Mouse (Mus musculus): ENCODE measurements around the gene Rangrf. TPM values are rescaled to one million over a fixed set of nuclear protein-coding genes. Genes with fewer than 3 reads are reported as not detected.
A peak's percentile ranks its signal among the peaks of the same experiment; 100 is the strongest.
"Not testable (repeated sequence)": the region's sequence is repeated elsewhere in the genome, so short reads cannot be mapped to it uniquely, and the experiment has no call there.

Gene Rangrf
- polyA plus RNA-seq, 1 experiment from 2014 or later = 32.3 TPM

GRCm38 (mm10) chr11:69008182-69009121 lies 33.5 kb upstream of the Rangrf start, which contains the start of gene Pfas:
TSS of gene Pfas (minus strand) at chr11:69008460.
- WGBS = 10% methylated on average over 38 of the region's 38 CpGs
- Histone ChIP-seq H3K4me1 (replicated peaks; ENCODE audit: control insufficient read depth, insufficient read depth, low read length) (peaks cover 16% of the 10 kb centered on the region), H3K36me3 (replicated peaks; ENCODE audit: control insufficient read depth, insufficient read depth) (0 out of 2 replicates have a peak, but pooled peaks cover under 1% of the 10 kb centered on the region), H3K9ac (peak within 1 kb of the TSS; percentile 72), H3K4me3 (replicated peaks; ENCODE audit: low read length) (peak within 1 kb of the TSS; percentile 62), H3K9me3 (ENCODE audit: control insufficient read depth, low read length) (no peaks in the 10 kb centered on the region), H3K27me3 (ENCODE audit: control insufficient read depth, insufficient read depth, low read length) (no peaks in the 10 kb centered on the region), H3K4me2 (replicated peaks) (peak within 1 kb of the TSS; percentile 74), H3K27ac (peak within 1 kb of the TSS; percentile 52; the same call in 1 of the 2 replicates)
- ATAC-seq (ENCODE audit: low FRiP score) (peak; percentile 85), DNase-seq (ENCODE audit: low spot score) (peak; percentile 98)

GRCm38 (mm10) chr11:69006575-69006974 lies 31.6 kb upstream of the Rangrf start:
- not testable (repeated sequence) for DNase-seq (ENCODE audit: low spot score); H3K9ac ChIP-seq; H3K27ac ChIP-seq; H3K4me3 ChIP-seq (replicated peaks; ENCODE audit: low read length); H3K4me2 ChIP-seq (replicated peaks); ATAC-seq (ENCODE audit: low FRiP score); H3K9me3 ChIP-seq (ENCODE audit: control insufficient read depth, low read length); H3K27me3 ChIP-seq (ENCODE audit: control insufficient read depth, insufficient read depth, low read length)
- peaks cover 14% of the 10 kb centered on the region for H3K4me1 ChIP-seq (replicated peaks; ENCODE audit: control insufficient read depth, insufficient read depth, low read length)
- peaks cover 17% of the 10 kb centered on the region for H3K36me3 ChIP-seq (replicated peaks; ENCODE audit: control insufficient read depth, insufficient read depth)

- H3K9me3 ChIP-seq (ENCODE audit: control insufficient read depth, low read length) = no peaks in the 10 kb centered on the region
- H3K36me3 ChIP-seq (replicated peaks; ENCODE audit: control insufficient read depth, insufficient read depth) = peaks cover 30% of the 10 kb centered on the region
- no peak overlapping the region for H3K27ac ChIP-seq
- no peaks in the 10 kb centered on the region for H3K27me3 ChIP-seq (ENCODE audit: control insufficient read depth, insufficient read depth, low read length)
- no peak overlapping the region for H3K4me3 ChIP-seq (replicated peaks; ENCODE audit: low read length)
- no peak for DNase-seq (ENCODE audit: low spot score)
- peaks cover 10% of the 10 kb centered on the region for H3K4me1 ChIP-seq (replicated peaks; ENCODE audit: control insufficient read depth, insufficient read depth, low read length)
- no peak for ATAC-seq (ENCODE audit: low FRiP score)
- H3K9ac ChIP-seq = no peak overlapping the region
- WGBS = 91% methylated on average over 7 of the region's 7 CpGs
- H3K4me2 ChIP-seq (replicated peaks) = no peak overlapping the region
These were observed 30.2 kb upstream of the Rangrf start for GRCm38 (mm10) chr11:69005193-69005592.

GRCm38 (mm10) chr11:69003592-69003991 lies 28.6 kb upstream of the Rangrf start:
- no peak for DNase-seq (ENCODE audit: low spot score)
- H3K36me3 ChIP-seq (replicated peaks; ENCODE audit: control insufficient read depth, insufficient read depth) = peaks cover 46% of the 10 kb centered on the region
- ATAC-seq (ENCODE audit: low FRiP score) = no peak
- H3K4me3 ChIP-seq (replicated peaks; ENCODE audit: low read length) = no peak overlapping the region
- H3K4me1 ChIP-seq (replicated peaks; ENCODE audit: control insufficient read depth, insufficient read depth, low read length) = peaks cover 10% of the 10 kb centered on the region
- H3K27ac ChIP-seq = no peak overlapping the region
- no peaks in the 10 kb centered on the region for H3K9me3 ChIP-seq (ENCODE audit: control insufficient read depth, low read length)
- H3K4me2 ChIP-seq (replicated peaks) = no peak overlapping the region
- no peaks in the 10 kb centered on the region for H3K27me3 ChIP-seq (ENCODE audit: control insufficient read depth, insufficient read depth, low read length)
- WGBS = 56% methylated on average over 4 of the region's 4 CpGs
- no peak overlapping the region for H3K9ac ChIP-seq

GRCm38 (mm10) chr11:69002782-69003181 lies 27.8 kb upstream of the Rangrf start:
- not testable (repeated sequence) for DNase-seq (ENCODE audit: low spot score); H3K4me2 ChIP-seq (replicated peaks); H3K9me3 ChIP-seq (ENCODE audit: control insufficient read depth, low read length); H3K27me3 ChIP-seq (ENCODE audit: control insufficient read depth, insufficient read depth, low read length); H3K4me3 ChIP-seq (replicated peaks; ENCODE audit: low read length); ATAC-seq (ENCODE audit: low FRiP score); H3K27ac ChIP-seq; H3K4me1 ChIP-seq (replicated peaks; ENCODE audit: control insufficient read depth, insufficient read depth, low read length); H3K9ac ChIP-seq
- H3K36me3 ChIP-seq (replicated peaks; ENCODE audit: control insufficient read depth, insufficient read depth) = peaks cover 55% of the 10 kb centered on the region
- 95% methylated on average over 4 of the region's 4 CpGs for WGBS

GRCm38 (mm10) chr11:68997080-68997479 lies 22.1 kb upstream of the Rangrf start:
- Histone ChIP-seq H3K4me1 (replicated peaks; ENCODE audit: control insufficient read depth, insufficient read depth, low read length) (no peaks in the 10 kb centered on the region), H3K9me3 (ENCODE audit: control insufficient read depth, low read length) (no peaks in the 10 kb centered on the region), H3K4me3 (replicated peaks; ENCODE audit: low read length) (no peak overlapping the region), H3K36me3 (replicated peaks; ENCODE audit: control insufficient read depth, insufficient read depth) (peaks cover 93% of the 10 kb centered on the region), H3K4me2 (replicated peaks) (no peak overlapping the region), H3K27ac (no peak overlapping the region), H3K27me3 (ENCODE audit: control insufficient read depth, insufficient read depth, low read length) (no peaks in the 10 kb centered on the region), H3K9ac (no peak overlapping the region)
- 96% methylated on average over 4 of the region's 4 CpGs for WGBS
- DNase-seq (ENCODE audit: low spot score) (no peak), ATAC-seq (ENCODE audit: low FRiP score) (no peak)

- H3K4me3 ChIP-seq (replicated peaks; ENCODE audit: low read length) = no peak overlapping the region
These were observed 19.4 kb upstream of the Rangrf start for GRCm38 (mm10) chr11:68994377-68994776.

GRCm38 (mm10) chr11:68993122-68993521 lies 18.1 kb upstream of the Rangrf start:
- H3K9ac ChIP-seq = no peak overlapping the region
- no peak overlapping the region for H3K4me2 ChIP-seq (replicated peaks)
- no peaks in the 10 kb centered on the region for H3K9me3 ChIP-seq (ENCODE audit: control insufficient read depth, low read length)
- ATAC-seq (ENCODE audit: low FRiP score) (no peak), DNase-seq (ENCODE audit: low spot score) (no peak)
- H3K27ac ChIP-seq = no peak overlapping the region
- peaks cover 93% of the 10 kb centered on the region for H3K36me3 ChIP-seq (replicated peaks; ENCODE audit: control insufficient read depth, insufficient read depth)
- H3K4me1 ChIP-seq (replicated peaks; ENCODE audit: control insufficient read depth, insufficient read depth, low read length) = no peaks in the 10 kb centered on the region
- H3K4me3 ChIP-seq (replicated peaks; ENCODE audit: low read length) = no peak overlapping the region
- H3K27me3 ChIP-seq (ENCODE audit: control insufficient read depth, insufficient read depth, low read length) = no peaks in the 10 kb centered on the region
- WGBS = 94% methylated on average over 7 of the region's 7 CpGs

More at GRCm38 (mm10) chr11:68994377-68994776, 19.4 kb upstream of the Rangrf start:
- DNase-seq (ENCODE audit: low spot score) (no peak), ATAC-seq (ENCODE audit: low FRiP score) (no peak)
- Histone ChIP-seq H3K4me1 (replicated peaks; ENCODE audit: control insufficient read depth, insufficient read depth, low read length) (no peaks in the 10 kb centered on the region), H3K9ac (no peak overlapping the region), H3K27me3 (ENCODE audit: control insufficient read depth, insufficient read depth, low read length) (no peaks in the 10 kb centered on the region), H3K27ac (no peak overlapping the region), H3K36me3 (replicated peaks; ENCODE audit: control insufficient read depth, insufficient read depth) (peaks cover 93% of the 10 kb centered on the region), H3K4me2 (replicated peaks) (no peak overlapping the region), H3K9me3 (ENCODE audit: control insufficient read depth, low read length) (no peaks in the 10 kb centered on the region)
- WGBS = 97% methylated on average over 3 of the region's 3 CpGs

GRCm38 (mm10) chr11:68988341-68988740 lies 13.4 kb upstream of the Rangrf start:
- no peak for DNase-seq (ENCODE audit: low spot score)
- no peaks in the 10 kb centered on the region for H3K27me3 ChIP-seq (ENCODE audit: control insufficient read depth, insufficient read depth, low read length)
- no peaks in the 10 kb centered on the region for H3K9me3 ChIP-seq (ENCODE audit: control insufficient read depth, low read length)
- H3K4me2 ChIP-seq (replicated peaks) = no peak overlapping the region
- H3K4me1 ChIP-seq (replicated peaks; ENCODE audit: control insufficient read depth, insufficient read depth, low read length) = no peaks in the 10 kb centered on the region
- no peak overlapping the region for H3K9ac ChIP-seq
- ATAC-seq (ENCODE audit: low FRiP score) = no peak
- no peak overlapping the region for H3K27ac ChIP-seq
- no peak overlapping the region for H3K4me3 ChIP-seq (replicated peaks; ENCODE audit: low read length)
- peaks cover 76% of the 10 kb centered on the region for H3K36me3 ChIP-seq (replicated peaks; ENCODE audit: control insufficient read depth, insufficient read depth)
- WGBS = 92% methylated on average over 17 of the region's 17 CpGs

Data from hindbrain, embryonic 14.5 days (tissue).